Mouse (Mus musculus) lung, adult 2 months (tissue): ENCODE measurements around the gene Pabpn1.

Experiments used
- CTCF ChIP-seq: fragments of 200-500 bp; IDR thresholded peaks from 2 replicates; pipeline ENCODE4 v1.5.1; 2011; ENCODE audit warnings: mild to moderate bottlenecking, low read length, control low read depth; ENCODE audit not compliant: insufficient read depth
- POLR2A ChIP-seq: fragments of 200-500 bp; IDR thresholded peaks from 2 replicates; pipeline ENCODE4 v1.6.1; 2011; ENCODE audit warnings: low read depth, mild to moderate bottlenecking, control low read depth, low read length, borderline replicate concordance; ENCODE audit errors: extremely low read depth

DNA sequence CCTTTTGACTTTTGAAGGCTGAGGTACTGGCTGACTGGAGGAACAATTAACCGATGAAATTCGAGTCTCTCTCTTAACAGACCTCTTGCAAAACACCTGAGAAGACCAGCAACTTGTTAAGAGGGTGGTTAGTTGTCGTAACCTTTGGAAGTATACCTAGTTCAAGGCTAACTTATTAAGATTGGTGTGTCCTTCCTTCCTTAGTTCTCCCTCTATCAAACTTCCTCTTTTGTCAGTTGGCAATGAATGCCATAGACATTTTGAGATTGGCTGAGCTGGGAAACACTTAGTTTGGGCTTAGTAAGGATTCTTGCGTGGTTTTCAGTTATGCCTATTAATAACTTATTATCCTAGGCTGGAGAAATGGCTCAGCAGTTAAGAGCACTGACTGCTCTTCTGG, 24.3 kb upstream of the Pabpn1 start:
- TF ChIP-seq CTCF (no peak), POLR2A (no peak)
